Mouse (Mus musculus) cerebellum, postnatal 14 days (tissue): ENCODE results near the gene Klf15.

Experiments
- DNase-seq, 2 experiments: peaks; one replicate each; pipeline ENCODE4 v3.0.0; 2021; ENCODE audit warnings: mixed read lengths in 2 of 2

Klf15 gene

DNA sequence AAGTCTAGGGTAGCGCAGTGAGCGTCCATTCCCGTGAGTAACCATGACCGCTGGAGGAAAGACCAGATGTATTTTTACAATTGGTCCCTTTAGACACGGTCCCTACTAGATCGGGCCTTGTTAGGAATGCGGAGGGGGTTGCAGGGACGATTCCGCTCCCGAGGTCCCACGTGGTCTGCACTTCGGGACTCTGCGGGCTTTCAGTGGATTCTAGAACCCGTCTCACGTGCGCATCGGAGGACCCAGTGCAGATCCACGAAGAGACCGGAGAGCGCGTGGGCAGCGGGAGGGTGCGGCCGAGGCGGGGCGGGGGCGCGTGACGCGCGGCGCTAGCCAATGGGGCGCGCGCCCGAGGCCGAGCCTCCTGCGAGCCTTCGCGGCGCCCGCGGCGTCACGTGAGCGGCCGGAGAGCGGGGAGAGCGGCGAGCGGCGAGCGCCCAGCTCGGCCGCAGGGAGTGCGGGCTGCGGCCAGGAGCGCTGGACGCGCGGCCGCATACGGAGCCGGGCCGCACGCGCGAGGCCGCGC is at the start of gene Klf15:
Klf15 (plus strand) TSS at position 396 of the 526 bp plus-strand sequence.
- DNase-seq: peak; percentile 82 to 88

DNA sequence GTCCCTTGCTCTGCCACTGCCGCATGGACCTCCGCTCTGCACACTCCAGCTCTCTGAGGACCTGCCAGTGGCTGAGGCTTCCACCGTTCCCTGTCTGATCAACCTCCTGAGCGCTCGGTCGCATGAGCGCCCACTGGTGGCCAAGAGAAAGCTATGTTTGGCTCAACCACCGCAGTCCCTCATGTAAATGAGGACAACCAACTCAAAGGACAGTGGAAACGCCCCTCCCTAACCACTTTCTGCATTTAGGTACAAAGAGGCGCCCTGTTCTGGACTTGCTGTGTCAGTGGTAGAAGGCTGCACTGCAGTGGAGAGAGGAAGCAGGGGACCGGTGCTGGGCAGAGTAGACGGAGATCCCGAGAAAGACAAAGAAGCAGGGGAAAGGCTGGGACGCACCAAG is 39.8 kb upstream of the Klf15 start:
- peak; percentile 88 to 89 for DNase-seq

DNA sequence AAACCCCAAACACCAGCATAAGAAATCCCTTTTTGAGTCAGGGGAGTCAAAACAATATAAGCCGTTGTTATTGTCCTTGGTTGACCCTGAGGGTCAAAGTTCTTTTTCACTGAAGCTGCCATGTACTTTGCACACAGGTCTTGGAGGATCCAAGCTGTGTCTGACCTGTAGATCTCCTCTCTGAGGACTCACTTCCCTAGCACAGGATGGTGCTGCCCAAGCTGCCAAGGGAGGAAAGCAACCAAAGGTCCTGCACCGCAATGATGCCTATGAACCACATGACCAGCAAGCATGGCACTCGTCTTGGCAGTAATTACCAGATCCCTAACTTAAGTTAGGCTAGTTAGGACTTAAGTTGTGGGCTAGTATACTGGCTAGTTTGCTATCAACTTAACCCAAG is 37.0 kb upstream of the Klf15 start:
- no peak for DNase-seq

DNA sequence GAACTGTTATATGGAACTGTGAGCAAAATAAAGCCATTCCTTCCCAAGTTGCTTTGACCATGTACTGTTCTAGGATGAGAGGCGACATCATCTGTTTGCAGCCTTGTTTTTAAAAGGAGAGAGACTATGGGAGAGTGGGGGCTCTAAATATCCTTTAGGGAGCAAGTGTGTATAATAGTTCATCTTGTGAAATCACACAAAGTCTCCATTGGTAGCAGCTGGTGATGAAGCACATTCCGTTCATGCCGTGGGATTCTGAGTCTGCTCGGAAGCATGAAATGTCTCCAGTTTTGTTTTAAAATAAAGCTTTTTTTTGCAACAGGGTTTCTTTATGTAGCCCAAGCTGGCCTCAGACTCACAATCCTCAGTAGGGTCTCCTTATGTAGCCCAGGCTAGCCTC is 36.4 kb upstream of the Klf15 start:
- DNase-seq: no peak

DNA sequence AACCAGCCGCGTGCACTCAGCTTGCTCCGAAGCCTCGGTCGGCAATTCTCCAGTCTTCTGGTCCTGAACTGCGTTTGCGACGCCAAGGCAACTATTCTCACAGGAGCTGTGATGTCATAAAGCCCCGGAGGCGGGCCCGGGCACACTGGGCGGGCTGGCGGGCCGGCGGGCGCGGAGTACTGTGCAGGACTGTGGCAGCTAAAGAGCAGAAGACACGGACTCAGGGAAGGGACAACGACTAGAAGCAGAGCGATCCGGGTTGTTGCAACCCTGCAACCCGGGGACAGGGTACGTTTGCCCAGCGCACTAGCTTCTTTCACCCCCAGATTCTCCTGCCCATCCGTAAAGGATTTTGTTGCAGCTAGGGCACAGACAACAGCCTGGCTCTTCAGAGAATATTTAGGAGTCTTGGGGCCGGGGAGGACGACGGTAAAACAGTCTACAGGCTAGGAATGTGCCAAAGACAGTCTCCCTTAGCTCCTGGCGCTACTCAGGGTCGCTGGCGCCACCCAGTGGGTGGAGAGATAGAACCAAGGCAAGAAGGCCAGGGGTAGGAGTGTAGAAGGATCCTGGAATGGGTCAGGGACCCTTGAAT is 33.9 kb upstream of the Klf15 start, which contains the start of gene Cfap100:
Cfap100 (minus strand) TSS at position 418 of the 595 bp plus-strand sequence.
- DNase-seq: peak; percentile 85 to 86

DNA sequence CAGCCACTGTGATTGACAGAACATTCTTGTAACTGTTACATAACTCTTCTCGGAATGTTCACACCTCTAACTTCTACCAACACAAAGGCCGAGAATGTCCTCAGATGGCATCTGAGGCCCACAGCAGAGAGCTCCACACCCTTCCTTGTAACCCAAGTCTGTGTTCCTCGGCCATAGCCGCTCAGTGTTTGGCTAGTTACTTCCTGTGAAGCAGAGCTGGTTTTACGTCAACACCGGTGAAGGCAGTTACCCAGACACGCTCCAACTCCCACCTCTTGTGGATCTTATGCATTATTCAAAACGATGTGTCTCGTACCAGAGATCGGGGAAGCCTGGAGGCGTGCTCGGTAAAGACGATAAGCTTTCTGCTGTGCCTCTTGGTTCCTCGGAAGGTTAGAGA is 32.5 kb upstream of the Klf15 start:
- DNase-seq: no peak

DNA sequence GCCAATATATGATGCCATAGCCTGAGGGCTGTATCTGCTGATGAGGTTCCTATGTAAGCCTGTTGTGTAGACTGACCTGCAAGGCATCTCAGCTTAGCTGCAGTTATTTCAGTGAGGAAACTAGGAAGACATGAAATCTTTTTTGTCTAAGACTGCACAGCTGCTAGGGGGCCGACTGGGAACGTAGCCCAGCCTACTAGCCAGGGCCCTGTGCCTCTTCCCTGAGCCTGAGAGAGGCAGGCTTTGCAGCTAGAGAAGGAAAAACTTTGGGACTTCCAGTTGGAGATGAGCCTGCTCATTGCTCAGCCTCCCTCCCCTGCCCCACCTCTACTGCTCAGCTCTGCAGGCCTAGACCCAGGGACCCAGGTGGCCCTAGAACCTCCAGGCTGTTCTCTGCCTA is 30.9 kb upstream of the Klf15 start:
- DNase-seq: peak in 1 of 2 experiments; percentile 28

DNA sequence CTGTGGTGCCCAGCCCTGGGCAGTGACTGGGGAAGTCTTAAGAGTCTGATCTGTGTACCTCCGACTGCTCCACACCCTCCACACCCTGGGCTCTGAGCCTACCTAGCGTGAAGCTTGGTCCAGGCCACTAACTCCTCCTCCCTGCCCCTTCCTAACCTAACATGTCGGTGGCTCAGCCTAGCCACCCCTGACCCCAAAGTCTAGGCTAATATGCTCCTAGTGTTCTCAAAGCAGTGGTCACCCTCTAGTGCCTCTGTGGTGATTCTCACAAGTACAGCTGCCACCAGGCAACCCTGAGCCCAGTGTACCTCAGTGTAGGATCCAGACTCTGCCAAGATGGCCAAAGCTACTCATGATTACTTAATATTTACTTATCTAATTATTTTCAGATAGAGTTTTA is 27.7 kb upstream of the Klf15 start:
- no peak for DNase-seq

DNA sequence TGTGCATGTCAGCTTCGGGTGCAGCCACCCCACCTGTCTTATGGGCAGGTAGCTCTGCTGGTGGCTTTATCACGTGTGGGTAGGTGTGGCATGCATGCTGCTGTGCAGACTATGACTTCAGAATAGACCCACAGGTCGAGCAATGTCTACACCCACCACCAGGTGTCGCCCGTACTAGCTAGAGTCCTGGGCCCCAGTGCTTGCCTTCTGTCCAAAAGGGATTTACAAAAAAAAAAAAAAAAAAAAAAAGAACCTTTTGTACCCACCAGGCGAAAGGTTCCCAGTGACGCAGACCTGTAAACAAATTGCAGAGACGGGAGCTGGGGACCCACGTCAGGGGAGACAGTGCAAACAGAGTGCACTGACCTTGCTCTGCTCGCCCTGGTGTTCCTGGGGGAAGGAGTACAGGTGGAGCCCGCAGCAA is 27.2 kb upstream of the Klf15 start:
- peak; percentile 93 to 95 for DNase-seq

DNA sequence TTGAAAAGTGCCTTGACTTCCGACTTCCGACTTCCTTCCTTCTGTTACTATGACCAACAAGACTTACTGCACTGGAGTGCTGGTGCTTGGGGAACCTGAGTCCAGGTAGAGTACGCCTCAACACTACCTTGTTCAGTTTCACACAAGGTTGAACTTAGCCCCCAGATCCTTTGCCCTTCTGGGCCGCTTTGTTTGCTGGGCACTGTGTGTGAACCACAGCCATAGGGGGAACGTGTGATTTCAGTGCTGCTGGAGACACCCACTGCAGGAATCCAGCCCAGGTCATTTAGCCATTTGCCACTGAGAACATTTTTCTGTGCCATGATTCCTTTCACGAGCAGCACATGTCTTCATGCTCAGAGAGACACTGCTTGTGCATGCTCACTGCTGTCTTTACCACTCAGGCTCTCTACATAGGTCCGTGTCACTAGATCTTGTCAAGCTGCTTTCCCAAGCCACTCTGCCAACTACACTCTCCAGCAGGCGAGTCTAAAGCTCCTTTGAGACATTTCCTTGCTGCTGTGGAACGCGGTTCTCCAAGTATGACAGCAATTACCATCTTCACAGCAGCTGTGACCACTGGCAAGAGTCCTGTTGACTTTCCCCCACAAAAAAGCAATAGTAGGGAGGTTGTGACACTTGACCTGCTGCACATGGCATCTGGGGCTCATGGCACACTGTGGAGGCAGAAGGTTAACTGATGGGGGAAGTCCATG is 26.0 kb upstream of the Klf15 start:
- no peak for DNase-seq

DNA sequence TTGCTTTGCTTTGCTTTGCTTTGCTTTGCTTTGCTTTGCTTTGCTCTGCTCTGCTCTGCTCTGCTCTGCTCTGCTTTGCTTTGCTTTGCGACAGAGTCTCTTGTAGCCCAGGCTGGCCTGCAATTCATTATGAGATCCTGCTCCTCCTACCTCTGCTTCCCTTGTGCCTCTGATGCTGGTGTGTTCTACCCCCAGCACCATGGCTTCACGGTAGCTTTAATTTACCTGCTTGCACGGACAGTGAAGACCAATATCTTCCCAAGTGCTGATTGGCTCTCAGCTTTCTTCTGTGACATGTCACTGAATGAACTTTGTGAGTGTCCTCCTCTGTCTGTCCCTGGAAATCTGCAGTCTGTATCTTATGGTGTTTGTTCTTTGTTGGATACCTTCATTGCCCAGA is 25.3 kb upstream of the Klf15 start:
- no peak for DNase-seq

DNA sequence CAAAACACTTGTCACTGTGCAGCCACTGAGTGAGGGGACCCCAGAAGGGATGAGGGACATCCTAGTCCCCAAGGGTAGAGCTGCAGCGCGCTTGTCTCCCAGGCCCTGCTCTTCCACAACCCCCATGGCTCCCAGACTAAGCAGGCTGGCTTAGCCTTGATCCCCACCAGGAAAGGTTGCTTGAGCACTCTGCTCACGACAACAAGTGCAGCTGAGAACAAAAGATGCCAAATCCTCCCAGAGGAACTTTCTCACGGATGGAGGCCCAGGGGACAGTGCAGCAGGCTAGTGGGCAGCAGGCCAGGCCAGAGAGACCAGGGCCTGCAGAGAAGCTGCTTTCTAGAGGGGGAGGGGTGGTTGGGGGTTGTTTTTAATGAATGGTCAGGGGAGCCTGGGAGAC is 15.5 kb upstream of the Klf15 start:
- DNase-seq: peak in 1 of 2 experiments; percentile 26

DNA sequence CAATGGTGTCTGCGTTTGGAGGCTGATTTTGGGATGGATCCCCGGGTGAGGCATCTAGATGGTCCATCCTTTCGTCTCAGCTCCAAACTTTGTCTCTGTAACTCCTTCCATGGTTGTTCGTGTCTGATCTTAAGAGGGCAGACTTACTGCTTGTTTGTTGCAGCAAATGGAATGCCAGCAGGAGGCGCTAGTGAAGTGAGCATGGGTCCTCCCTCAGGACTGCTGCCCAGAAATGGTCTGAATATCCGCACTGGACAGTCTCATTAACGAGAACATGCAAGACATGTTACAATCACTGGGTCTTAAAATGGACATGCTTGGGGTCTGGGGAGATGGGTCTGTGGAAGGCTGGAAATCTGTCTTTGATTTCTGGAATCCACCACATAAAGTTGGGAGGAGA is 12.2 kb upstream of the Klf15 start:
- DNase-seq: peak; percentile 92 to 96

DNA sequence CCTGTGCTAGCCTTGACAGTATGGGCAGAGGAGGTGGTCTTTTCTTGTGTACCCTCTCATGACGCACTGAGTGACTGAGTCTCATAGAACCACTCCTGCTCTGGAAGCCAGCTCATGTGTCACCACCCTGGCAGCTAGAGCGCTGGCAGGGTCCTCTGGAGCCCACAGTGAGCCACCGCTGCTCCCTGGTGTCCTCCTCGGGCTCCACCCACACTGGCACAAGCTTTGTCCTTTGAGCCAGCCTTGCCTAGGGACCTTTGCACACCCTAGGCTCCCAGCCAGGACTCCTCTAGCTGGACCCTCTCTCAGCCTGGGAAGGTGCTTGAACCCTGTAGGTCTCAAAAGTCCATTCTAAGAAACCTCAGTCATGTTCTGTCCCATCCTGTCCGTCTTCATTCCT is 11.7 kb upstream of the Klf15 start:
- peak; percentile 32 to 42 for DNase-seq

DNA sequence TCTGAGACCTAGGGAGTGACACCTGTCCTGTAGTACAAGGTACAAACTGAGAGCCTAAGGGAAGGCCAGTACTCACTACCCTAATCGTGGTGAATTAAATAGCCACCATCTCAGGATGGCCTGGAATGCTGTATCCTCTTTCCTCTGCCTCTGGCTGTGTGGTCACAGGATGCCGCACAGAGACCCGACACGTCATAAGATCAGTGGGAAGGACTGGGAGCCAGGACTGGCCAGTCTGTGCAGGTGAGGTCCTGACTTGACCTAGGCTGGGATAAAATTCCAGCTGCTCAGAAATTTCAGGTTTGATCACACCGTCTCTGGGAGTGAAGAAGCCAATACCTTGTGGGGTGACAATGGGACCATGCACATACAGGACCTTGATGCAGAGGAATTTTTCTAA is 10.9 kb upstream of the Klf15 start:
- DNase-seq: no peak

DNA sequence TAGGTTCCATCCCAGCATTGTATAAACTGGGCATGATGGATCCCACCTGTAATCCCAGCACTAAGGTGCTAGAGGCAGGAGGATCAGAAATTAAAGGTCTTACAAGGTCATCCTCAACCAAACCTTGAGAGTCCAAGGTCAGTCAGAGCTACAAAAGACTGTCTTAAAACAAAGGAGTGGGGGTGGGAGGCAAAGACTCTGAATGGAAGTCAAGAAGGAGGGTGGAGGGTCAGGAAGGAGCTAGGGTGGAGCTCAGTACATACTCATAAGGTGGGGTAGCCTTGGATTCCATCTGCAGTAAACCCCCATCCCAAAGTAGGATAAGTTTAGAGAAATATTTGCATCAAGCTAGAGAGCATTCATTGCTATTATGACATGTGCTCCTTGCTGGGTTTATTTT is 9.8 kb upstream of the Klf15 start:
- DNase-seq: no peak

DNA sequence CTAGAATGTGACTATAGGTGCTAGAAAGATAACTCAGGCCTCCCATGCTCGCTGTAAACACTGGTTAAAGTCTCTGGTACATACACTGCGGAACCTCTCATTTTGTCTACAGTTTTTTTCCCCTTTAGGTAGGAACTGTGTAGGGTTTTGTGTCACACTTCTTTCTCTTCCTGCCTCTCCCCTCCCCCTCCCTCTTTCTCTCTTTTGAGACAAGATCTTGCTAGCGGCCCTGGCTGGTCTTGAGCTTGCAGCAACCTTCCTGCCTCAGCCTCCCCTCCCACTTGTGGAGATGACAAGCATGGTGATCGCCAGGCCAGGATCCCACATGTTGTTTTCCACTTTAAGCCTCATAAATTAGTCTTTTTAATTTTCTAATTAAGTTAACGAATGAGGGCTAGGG is 8.6 kb upstream of the Klf15 start:
- no peak for DNase-seq

DNA sequence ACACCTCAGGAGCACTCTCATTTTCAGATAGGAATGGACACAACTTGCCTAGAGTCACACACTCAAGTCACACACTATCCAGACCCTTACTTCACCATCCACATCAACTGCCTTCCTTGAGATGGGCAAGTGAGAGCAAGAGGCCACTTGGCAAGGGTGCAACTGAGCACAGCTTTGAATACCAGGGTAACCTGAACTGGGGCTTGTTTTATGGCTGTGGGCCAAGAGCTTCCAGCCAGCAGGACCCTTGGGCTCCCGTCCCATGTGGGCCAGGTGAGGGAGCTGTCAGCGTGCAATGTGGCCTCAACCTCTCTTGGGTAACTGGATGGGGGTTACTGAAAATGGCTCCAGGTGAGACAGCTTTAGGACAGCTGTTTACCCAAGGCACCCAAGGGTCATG is 5.0 kb upstream of the Klf15 start:
- DNase-seq: no peak

DNA sequence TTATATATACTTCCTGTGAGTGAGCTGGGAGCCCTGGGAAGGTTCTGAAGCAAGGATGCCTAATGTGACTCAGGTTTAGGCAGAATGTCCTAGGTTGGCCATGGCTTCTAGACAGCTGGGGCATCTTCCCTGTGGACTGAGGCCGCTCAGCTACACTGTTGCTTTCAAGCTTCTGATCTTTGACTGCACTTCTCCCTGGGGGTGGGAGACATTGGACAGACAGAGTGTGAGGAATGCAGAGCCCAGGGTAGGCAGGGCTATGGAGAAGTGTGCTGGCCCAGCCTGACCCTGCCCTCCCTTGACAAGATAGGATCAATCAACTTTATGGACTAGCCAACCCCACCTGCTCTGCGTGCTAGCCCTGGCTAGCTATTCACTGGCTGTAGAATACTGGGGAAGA is 1.2 kb upstream of the Klf15 start:
- no peak for DNase-seq

DNA sequence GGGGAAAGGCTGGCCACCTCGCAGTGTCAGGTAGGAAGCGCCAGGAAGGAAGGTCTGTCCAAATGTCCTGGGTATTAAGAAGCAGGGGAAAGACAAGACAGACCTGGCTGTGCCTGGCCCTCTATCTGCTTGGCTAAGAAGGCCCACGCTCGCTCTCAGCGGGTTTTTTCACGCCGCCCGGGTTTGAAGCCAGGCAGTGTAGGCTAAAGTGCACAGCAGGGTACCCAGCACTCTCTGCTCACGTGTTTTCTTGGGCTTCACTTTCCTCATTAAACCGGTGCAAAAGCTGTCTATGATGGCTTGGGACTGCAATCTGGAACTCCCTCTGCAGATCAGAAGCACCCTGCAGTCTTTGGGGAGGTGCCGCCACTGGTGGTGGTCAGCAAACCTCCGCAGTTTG is 605 bp upstream of the Klf15 start:
- DNase-seq: peak in 1 of 2 experiments; percentile 27

DNA sequence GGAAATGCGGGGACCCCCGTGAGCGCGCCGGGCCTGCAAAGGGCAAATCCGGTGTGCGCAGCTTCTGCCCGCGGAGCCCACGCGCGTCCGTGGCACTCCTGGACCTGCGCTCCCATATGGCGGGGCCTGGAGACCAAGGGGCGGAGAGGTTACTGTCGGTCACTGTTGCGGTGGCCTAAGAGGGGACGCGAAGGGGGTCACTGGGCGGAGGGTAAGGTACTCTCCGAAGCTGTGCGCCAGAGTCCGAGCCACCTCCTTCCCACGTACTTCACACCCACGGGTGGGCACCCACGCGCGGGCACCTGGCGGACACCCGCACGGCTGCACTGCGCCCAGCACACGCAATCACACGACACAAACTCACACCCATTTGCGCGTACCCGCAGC is 458 bp downstream of the Klf15 start:
- peak; percentile 46 to 47 for DNase-seq

DNA sequence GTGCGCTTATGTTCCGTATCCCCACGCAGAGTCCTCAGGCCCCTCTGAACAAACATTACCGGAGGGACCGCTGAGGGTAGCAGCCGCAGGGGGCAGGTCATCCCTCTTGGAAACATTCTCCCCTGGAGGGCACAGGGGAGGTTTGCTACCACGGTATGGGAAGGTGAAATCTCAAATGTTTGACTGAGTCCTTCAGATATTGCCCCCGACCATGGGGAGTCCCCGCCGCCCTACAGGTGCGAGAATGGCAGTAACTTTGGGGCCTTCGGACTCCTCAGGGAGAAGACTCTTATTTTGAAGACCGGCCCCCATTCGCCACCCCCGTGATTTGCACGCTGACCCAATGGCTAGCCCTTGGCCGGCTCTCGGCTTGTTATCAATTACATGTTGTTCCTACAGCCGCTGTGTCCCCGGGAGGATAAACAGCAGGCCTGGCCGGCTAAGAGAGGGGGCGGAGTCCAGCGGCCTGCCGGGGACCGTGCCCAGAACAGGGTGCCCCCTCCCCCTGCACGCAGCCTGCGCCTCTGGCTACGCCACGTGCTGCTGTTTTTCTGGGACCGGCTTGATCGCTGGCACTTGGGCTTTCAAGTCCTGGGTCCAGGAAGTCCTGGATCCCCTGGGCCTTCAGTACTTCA is 969 bp downstream of the Klf15 start:
- DNase-seq: peak; percentile 61 to 63

DNA sequence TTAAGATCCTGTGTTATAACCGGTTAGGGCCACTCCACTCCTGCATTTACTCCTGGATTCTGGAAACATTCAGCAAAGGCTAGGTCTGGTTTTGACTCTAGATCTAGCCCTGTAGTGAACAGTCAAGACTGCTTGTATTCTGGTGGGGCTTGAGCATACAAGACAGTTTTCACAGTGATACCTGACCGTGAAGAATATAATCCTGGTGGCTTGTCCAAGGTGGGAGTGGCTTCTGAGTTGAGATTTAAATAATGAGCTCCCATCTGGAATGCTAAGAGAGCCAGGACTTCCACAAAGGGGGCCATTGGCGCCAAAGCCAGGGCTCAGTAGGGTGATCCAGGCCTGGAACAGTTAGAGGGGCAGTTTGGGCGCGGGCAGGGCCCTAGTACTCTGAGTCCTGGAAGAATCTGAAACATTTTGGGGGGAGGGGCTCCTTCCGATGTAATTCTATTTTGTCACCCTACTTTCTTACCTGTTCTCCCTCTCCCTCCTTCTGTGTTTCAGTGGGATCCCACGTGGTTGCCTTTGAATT is 1.6 kb downstream of the Klf15 start:
- peak in 1 of 2 experiments; percentile 28 for DNase-seq
